Mouse (Mus musculus) myocyte (in vitro differentiated cells): ENCODE measurements around the gene Zfp655. TPM values are rescaled to one million over a fixed set of nuclear protein-coding genes. Genes with fewer than 3 reads are reported as not detected.
"Not testable (repeated sequence)": the region's sequence is repeated elsewhere in the genome, so short reads cannot be mapped to it uniquely, and the experiment has no call there.

ENCODE experiments used
- H3K27me3 ChIP-seq: one replicate; pipeline ENCODE4 v1.6.1; 2011; ENCODE audit not compliant: control insufficient read depth, insufficient read depth, insufficient read length
- H3K36me3 ChIP-seq: one replicate; pipeline ENCODE4 v1.6.1; 2011; ENCODE audit not compliant: control insufficient read depth, insufficient read depth
- H3K4me2 ChIP-seq: one replicate; pipeline ENCODE4 v1.6.1; 2011; ENCODE audit warnings: low read depth, control low read depth
- H3K4me3 ChIP-seq: one replicate; pipeline ENCODE4 v1.5.1; 2011; ENCODE audit warnings: mild to moderate bottlenecking, control low read depth, moderate library complexity
- H3K79me2 ChIP-seq: one replicate; pipeline ENCODE4 v1.6.1; 2011; ENCODE audit not compliant: control insufficient read depth, insufficient read depth
- H3ac ChIP-seq: one replicate; pipeline ENCODE4 v1.6.1; 2011; ENCODE audit not compliant: control insufficient read depth, insufficient read length
- CEBPB ChIP-seq: IDR thresholded peaks from 2 replicates; pipeline ENCODE4 v1.6.1; 2011; ENCODE audit warnings: mild to moderate bottlenecking, moderate library complexity; ENCODE audit not compliant: poor library complexity, insufficient read depth, severe bottlenecking
- E2F4 ChIP-seq: IDR thresholded peaks from one replicate; pipeline ENCODE4 v1.6.1; 2011; ENCODE audit warnings: mild to moderate bottlenecking, control low read depth, moderate library complexity; ENCODE audit not compliant: insufficient read depth
- MAX ChIP-seq: IDR thresholded peaks from one replicate; pipeline ENCODE4 v1.6.1; 2011; ENCODE audit warnings: low read depth, mild to moderate bottlenecking, control low read depth
- MYOD1 ChIP-seq, 3 experiments: IDR thresholded peaks; one replicate each; pipeline ENCODE4 v1.6.1; 2011; ENCODE audit warnings: control low read depth in 2 of 3, low read depth in 2 of 3, mild to moderate bottlenecking in 2 of 3, moderate library complexity in 1 of 3; ENCODE audit not compliant: insufficient read length in 2 of 3, control insufficient read depth in 1 of 3
- MYOG ChIP-seq, 3 experiments: IDR thresholded peaks; one replicate each; pipeline ENCODE4 v1.6.1; 2011; ENCODE audit warnings: control low read depth in 2 of 3, low read depth in 2 of 3, mild to moderate bottlenecking in 2 of 3; ENCODE audit not compliant: insufficient read length in 2 of 3, control insufficient read depth in 1 of 3, insufficient read depth in 1 of 3
- POLR2A ChIP-seq: IDR thresholded peaks from one replicate; pipeline ENCODE4 v1.6.1; 2011; ENCODE audit warnings: low read depth, mild to moderate bottlenecking, control low read depth, moderate library complexity; ENCODE audit not compliant: insufficient read length
- POLR2AphosphoS2 ChIP-seq: IDR thresholded peaks from one replicate; pipeline ENCODE4 v1.6.1; 2011; ENCODE audit warnings: low read depth, control low read depth; ENCODE audit not compliant: insufficient read length
- REST ChIP-seq: IDR thresholded peaks from one replicate; pipeline ENCODE4 v1.6.1; 2011; ENCODE audit warnings: mild to moderate bottlenecking, control low read depth, moderate library complexity; ENCODE audit not compliant: insufficient read depth, insufficient read length
- SRF ChIP-seq: IDR thresholded peaks from one replicate; pipeline ENCODE4 v1.6.1; 2011; ENCODE audit warnings: low read depth; ENCODE audit not compliant: control insufficient read depth, insufficient read length
- TCF12 ChIP-seq: IDR thresholded peaks from one replicate; pipeline ENCODE4 v1.6.1; 2011; ENCODE audit warnings: mild to moderate bottlenecking, control low read depth; ENCODE audit not compliant: poor library complexity, insufficient read depth, severe bottlenecking
- TCF3 ChIP-seq: IDR thresholded peaks from one replicate; pipeline ENCODE4 v1.6.1; 2011; ENCODE audit warnings: low read depth, control low read depth; ENCODE audit not compliant: insufficient read length
- USF1 ChIP-seq: IDR thresholded peaks from one replicate; pipeline ENCODE4 v1.6.1; 2011; ENCODE audit warnings: low read depth, mild to moderate bottlenecking, control low read depth, moderate library complexity
- polyA plus RNA-seq: library from polyadenylated mRNA; unstranded; fragments of >200 nt; fragmentation: generic; extraction: Trizol; gene quantifications from one replicate; pipeline ENCODE4 v1.2.1, GENCODE M21; 2012; ENCODE audit warnings: missing spikeins

The Zfp655 gene
- polyA plus RNA-seq, 1 experiment, result 11.5 TPM

DNA sequence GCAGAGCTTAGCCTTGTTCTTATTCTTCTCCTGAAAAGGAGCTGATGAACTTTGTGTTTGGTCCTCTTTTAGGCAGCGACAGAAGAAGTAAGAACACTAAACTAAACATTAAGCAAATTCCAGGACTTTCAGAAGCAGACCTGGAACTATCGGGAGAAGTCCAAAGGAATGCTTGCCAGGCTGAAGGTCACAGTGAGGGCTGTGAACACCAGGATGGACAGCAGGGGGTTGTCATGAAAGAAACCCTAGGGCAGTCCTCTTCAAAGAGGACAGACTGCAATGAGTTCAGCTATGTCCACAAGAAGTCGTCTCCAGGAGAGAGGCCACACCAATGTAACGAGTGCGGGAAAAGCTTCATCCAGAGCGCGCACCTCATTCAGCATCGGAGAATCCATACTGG, 11.5 kb upstream of the Zfp655 start:
- no peaks in the 10 kb centered on the region for H3K36me3 ChIP-seq

GRCm38 (mm10) chr5:145222840-145223239, 8.7 kb upstream of the Zfp655 start:
- Histone ChIP-seq H3K27me3 (no peaks in the 10 kb centered on the region), H3K4me3 (no peak overlapping the region), H3K79me2 (no peaks in the 10 kb centered on the region), H3ac (no peak overlapping the region), H3K36me3 (no peaks in the 10 kb centered on the region), H3K4me2 (no peak overlapping the region)
- TF ChIP-seq MAX, result no peak
- no peak for TF ChIP-seq USF1
- TF ChIP-seq REST, result no peak
- no peak for TF ChIP-seq TCF3
- TF ChIP-seq SRF, result no peak
- no peak for TF ChIP-seq MYOD1 (IDR thresholded peaks at IDR 0.05; ENCODE audit: control insufficient read depth in 1 of 3, insufficient read length in 2 of 3, low read depth in 2 of 3)
- no peak for TF ChIP-seq MYOG (IDR thresholded peaks at IDR 0.05; ENCODE audit: control insufficient read depth in 1 of 3, insufficient read depth in 1 of 3, insufficient read length in 2 of 3, low read depth in 2 of 3)
- TF ChIP-seq POLR2AphosphoS2, result no peak
- no peak for TF ChIP-seq POLR2A
- no peak for TF ChIP-seq E2F4
- no peak for TF ChIP-seq TCF12

More for the DNA sequence above, 11.5 kb upstream of the Zfp655 start:
- no peak for TF ChIP-seq MAX
- TF ChIP-seq TCF3, result no peak
- TF ChIP-seq TCF12, result no peak
- TF ChIP-seq CEBPB, result no peak
- TF ChIP-seq E2F4, result no peak
- no peak for TF ChIP-seq MYOG (IDR thresholded peaks at IDR 0.05; ENCODE audit: control insufficient read depth in 1 of 3, insufficient read depth in 1 of 3, insufficient read length in 2 of 3, low read depth in 2 of 3)
- no peak for TF ChIP-seq REST
- TF ChIP-seq POLR2A, result no peak
- TF ChIP-seq SRF, result no peak
- no peak for TF ChIP-seq POLR2AphosphoS2
- no peak for TF ChIP-seq MYOD1 (IDR thresholded peaks at IDR 0.05; ENCODE audit: control insufficient read depth in 1 of 3, insufficient read length in 2 of 3, low read depth in 2 of 3)
- no peak for TF ChIP-seq USF1
- Histone ChIP-seq H3ac (no peak overlapping the region), H3K79me2 (no peaks in the 10 kb centered on the region), H3K27me3 (no peaks in the 10 kb centered on the region), H3K4me2 (no peak overlapping the region), H3K4me3 (no peak overlapping the region)

DNA sequence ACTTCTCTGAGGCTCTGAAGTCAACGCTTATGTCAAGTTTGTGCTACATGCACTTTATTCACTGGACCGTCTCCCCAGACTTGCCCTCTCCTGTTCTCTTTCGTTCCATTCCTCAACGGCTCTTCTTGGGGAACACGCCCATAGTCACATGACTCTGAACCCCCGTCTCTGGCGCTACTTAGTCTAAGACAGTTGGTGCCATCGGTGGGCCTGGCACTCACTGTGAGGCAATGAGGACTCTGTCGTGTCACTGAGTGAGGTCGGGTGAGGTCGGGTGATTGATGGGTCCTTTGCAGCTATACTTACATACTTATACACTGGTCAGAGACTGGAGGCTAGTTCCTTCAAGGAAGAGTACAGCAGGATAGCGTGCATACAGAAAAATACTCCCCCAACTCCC, 8.1 kb upstream of the Zfp655 start:
- TF ChIP-seq TCF3 (no peak), E2F4 (no peak), POLR2A (no peak)
- H3K4me2 ChIP-seq, result no peak overlapping the region
- no peak overlapping the region for H3K4me3 ChIP-seq
- H3K79me2 ChIP-seq, result no peaks in the 10 kb centered on the region
- H3ac ChIP-seq, result no peak overlapping the region
- H3K27me3 ChIP-seq, result no peaks in the 10 kb centered on the region
- no peaks in the 10 kb centered on the region for H3K36me3 ChIP-seq

DNA sequence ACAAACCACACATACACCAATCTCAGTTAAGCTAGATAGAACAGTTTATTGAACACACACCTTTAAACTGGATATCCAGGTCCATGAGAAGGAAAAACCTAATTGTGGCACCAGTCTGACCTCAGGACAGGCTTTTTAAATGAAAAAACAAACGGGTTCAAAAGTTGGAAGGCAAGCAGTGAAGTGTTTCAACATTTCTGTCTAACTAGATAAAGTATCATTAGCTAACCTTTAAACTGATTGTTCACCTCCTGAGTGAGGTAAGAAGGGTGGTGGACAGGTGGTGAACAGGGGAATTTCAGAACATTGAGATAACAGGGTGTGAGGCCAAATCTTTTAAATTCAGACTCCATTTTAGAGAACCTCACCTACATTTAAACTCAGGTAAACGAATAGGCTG, 5.1 kb upstream of the Zfp655 start:
- Histone ChIP-seq H3K36me3 (no peaks in the 10 kb centered on the region), H3K27me3 (no peaks in the 10 kb centered on the region), H3K79me2 (no peaks in the 10 kb centered on the region), H3K4me3 (no peak overlapping the region), H3K4me2 (no peak overlapping the region), H3ac (no peak overlapping the region)
- TF ChIP-seq POLR2AphosphoS2, result no peak
- TF ChIP-seq TCF12, result no peak
- TF ChIP-seq CEBPB, result no peak
- TF ChIP-seq SRF, result no peak
- TF ChIP-seq MAX, result no peak
- TF ChIP-seq MYOD1 (IDR thresholded peaks at IDR 0.05; ENCODE audit: control insufficient read depth in 1 of 3, insufficient read length in 2 of 3, low read depth in 2 of 3), result no peak
- no peak for TF ChIP-seq REST
- TF ChIP-seq POLR2A, result no peak
- no peak for TF ChIP-seq USF1
- TF ChIP-seq TCF3, result no peak
- TF ChIP-seq MYOG (IDR thresholded peaks at IDR 0.05; ENCODE audit: control insufficient read depth in 1 of 3, insufficient read depth in 1 of 3, insufficient read length in 2 of 3, low read depth in 2 of 3), result no peak
- no peak for TF ChIP-seq E2F4

- H3ac ChIP-seq, H3K36me3 ChIP-seq, H3K27me3 ChIP-seq, H3K4me3 ChIP-seq, H3K4me2 ChIP-seq: not testable (repeated sequence)
- peaks cover 27% of the 10 kb centered on the region for H3K79me2 ChIP-seq
Observed at GRCm38 (mm10) chr5:145229283-145229682, 2.2 kb upstream of the Zfp655 start.
